Mouse (Mus musculus): ENCODE results near the gene Tnfaip8l2. TPM values are rescaled to one million over a fixed set of nuclear protein-coding genes. Genes with fewer than 3 reads are reported as not detected.

Gene Tnfaip8l2
- polyA plus RNA-seq (2016; fragmentation: Nextera tagmentation; extraction: Ambion mirVana): 1.5 and 2.0 TPM in 2 replicates

DNA sequence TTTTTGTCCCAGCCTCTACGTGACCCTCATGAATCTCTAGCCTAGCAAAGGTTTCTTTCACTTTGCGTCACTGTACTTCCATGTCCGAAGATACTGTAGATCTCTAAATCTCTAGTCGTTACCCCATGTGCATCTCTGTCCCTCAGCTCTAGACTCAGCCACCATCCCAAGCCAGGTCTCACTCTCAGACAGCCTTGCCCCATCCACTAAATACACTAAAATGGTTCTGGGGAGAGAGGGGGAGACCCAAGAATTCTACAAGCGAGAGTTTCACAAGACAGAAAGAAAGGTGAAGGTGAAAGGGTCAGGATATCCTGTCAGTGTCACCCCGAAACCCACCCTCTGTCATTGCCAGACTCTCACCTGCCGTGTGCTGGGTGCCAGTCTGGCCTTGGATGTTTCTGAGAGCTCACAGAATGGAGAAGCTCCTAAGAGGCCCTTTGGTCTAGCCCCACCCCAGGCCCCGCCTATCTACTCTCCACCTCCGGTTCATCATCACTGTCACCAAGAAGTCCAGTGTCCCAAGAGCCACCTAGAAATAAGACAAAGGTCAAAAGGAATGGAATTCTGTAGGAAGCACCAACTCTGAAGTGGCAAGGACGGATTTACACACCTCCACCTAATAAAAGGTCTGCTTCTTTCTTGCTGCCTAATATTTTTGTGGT, at the start of gene Tnfaip8l2:
Tnfaip8l2 (minus strand) TSS at position 409 of the 665 bp plus-strand sequence.
- H3K4me2 ChIP-seq: no peak within 1 kb of the TSS
- H3K9me3 ChIP-seq: no peaks in the 10 kb centered on the region
- no peak within 1 kb of the TSS for H3K4me3 ChIP-seq (replicated peaks)
- 82% methylated on average over 10 of the region's 10 CpGs for WGBS
- H3K27ac ChIP-seq: no peak within 1 kb of the TSS
- H3K27me3 ChIP-seq: no peaks in the 10 kb centered on the region
- H3K4me1 ChIP-seq: no peaks in the 10 kb centered on the region
- peaks cover 16% of the 10 kb centered on the region for H3K36me3 ChIP-seq (replicated peaks)
- no peak within 1 kb of the TSS for H3K9ac ChIP-seq
- peak; percentile 41; the same call in 1 of the 2 replicates for ATAC-seq (ENCODE audit: low FRiP score)

DNA sequence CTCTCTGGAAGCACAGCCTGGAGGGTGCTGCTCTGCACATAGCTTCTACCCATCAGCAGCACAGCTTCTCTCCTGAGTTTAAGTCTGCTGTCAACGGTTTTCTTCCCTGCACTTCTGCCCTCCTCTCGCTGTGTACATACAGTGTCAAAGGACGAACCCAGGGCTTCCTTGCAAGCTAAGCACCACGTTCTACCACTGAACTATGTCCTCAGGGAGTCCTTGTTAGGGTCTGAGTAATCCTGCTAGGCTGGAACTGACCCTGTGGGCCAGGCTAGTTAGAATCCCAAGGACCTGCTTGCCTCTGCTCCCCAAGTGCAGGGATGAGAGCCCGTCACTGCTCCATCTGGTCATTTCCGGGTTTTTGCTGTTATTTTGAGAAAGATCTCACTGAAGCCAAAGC, 44.7 kb upstream of the Tnfaip8l2 start:
- Histone ChIP-seq H3K9ac (no peak overlapping the region), H3K36me3 (replicated peaks) (peaks cover 65% of the 10 kb centered on the region), H3K27me3 (no peaks in the 10 kb centered on the region), H3K4me1 (no peaks in the 10 kb centered on the region), H3K9me3 (no peaks in the 10 kb centered on the region), H3K4me3 (replicated peaks) (no peak overlapping the region), H3K27ac (no peak overlapping the region), H3K4me2 (no peak overlapping the region)
- ATAC-seq (ENCODE audit: low FRiP score): no peak
- 89% methylated on average over 6 of the region's 6 CpGs for WGBS

DNA sequence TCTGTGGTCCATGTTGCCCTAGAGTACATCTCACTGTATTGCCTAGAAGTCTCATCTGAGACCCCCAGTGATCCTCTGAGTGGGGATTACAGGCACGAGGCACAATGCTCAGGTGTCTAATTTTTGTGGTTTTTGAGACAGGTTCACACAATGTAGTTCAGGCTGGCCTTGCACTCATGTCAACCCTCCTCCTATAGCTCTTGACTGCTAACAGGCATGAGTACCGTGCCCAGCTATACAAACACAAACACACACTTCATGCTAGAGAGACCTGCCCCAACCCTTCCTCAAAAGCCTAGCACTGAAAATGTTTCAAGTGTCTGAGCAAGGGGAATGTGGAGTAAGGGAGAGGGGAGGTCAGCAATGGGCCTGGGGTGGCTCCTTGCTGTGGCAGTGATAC, 43.9 kb upstream of the Tnfaip8l2 start:
- ATAC-seq (ENCODE audit: low FRiP score): no peak
- no peak overlapping the region for H3K4me2 ChIP-seq
- peaks cover 67% of the 10 kb centered on the region for H3K36me3 ChIP-seq (replicated peaks)
- no peak overlapping the region for H3K9ac ChIP-seq
- no peaks in the 10 kb centered on the region for H3K9me3 ChIP-seq
- H3K27me3 ChIP-seq: no peaks in the 10 kb centered on the region
- no peak overlapping the region for H3K4me3 ChIP-seq (replicated peaks)
- 88% methylated on average over 2 of the region's 2 CpGs for WGBS
- no peaks in the 10 kb centered on the region for H3K4me1 ChIP-seq
- H3K27ac ChIP-seq: no peak overlapping the region

DNA sequence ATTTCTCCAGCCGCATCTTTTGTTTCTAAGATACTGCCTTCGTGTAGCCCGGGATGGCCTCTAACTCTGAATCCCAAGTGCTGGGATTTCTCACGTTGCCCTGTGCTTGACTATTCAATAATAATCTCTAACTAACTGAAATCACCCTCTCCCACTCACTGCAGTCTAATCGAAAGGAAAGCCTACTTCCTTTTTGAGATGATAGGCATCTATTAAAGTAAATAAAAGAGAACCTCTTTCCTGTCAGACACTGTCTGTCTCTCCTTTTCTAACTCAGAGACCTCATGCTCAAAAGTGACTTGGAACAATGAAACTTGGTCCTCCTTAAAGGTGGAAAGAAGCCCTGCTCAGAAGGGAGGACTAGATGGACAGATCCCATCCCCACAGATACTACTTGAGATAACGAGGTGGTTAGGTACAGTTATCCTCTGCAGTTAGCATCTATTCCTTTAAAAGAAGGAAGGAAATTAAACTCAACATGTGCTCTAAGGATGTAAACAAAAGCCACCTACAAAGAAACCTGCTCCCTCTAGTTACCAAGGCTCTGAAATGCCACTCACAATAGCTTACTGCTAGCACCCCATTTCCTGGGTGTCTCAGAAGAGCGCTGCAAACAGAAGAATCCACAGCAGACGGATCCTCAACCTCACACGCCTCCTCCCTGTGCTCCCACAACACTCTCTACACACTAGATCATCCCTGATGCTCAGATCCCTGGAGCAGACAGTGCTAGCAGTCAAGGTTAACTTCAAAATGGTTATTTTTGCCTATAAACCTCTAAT, 42.8 kb upstream of the Tnfaip8l2 start:
- no peaks in the 10 kb centered on the region for H3K9me3 ChIP-seq
- 89% methylated on average over 9 of the region's 9 CpGs for WGBS
- no peak overlapping the region for H3K27ac ChIP-seq
- no peak overlapping the region for H3K9ac ChIP-seq
- H3K4me2 ChIP-seq: no peak overlapping the region
- H3K4me3 ChIP-seq (replicated peaks): no peak overlapping the region
- no peaks in the 10 kb centered on the region for H3K27me3 ChIP-seq
- no peaks in the 10 kb centered on the region for H3K4me1 ChIP-seq
- H3K36me3 ChIP-seq (replicated peaks): peaks cover 63% of the 10 kb centered on the region
- no peak for ATAC-seq (ENCODE audit: low FRiP score)

DNA sequence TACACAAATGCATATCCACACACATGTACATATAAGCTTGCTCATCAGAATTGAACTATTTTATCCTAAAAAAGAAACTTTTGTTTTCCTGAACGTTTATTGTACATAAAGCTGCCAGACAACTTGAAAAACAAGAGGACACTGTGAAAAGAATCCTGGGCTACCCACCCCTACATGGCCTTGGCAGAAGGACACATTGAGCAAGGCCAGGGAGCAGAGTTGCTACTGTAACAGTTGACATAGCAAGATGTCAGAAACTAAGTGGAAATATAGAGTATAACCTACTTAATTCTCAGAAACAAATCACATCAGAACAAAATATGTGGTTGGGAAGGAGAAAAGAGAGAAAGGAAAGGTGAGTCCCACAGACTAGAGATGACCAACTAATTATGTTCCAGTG, 39.7 kb upstream of the Tnfaip8l2 start:
- Histone ChIP-seq H3K4me3 (replicated peaks) (no peak overlapping the region), H3K36me3 (replicated peaks) (peaks cover 33% of the 10 kb centered on the region), H3K9me3 (no peaks in the 10 kb centered on the region), H3K4me1 (no peaks in the 10 kb centered on the region), H3K27ac (no peak overlapping the region), H3K9ac (no peak overlapping the region), H3K27me3 (no peaks in the 10 kb centered on the region), H3K4me2 (no peak overlapping the region)
- 55% methylated on average over 1 of the region's 1 CpGs for WGBS
- ATAC-seq (ENCODE audit: low FRiP score): no peak

DNA sequence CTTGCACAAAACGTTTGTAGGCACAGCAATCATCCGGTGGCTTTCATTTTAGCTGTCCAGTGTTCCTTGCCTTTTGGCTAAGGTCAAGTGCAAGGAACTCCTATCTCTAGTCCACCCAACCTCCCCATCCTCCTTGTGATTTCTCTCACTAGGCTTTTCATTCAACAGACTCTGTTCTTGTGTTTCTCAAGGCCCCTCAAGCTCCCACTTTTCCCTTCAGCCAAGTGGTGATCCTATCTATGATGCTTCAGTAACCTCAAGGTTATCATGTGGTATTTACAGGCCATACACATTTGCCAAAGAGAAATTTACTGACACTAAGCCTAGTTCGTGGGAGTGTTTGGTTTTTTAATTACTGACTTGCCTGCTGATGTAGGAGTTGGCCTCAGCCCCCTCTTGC, 37.7 kb upstream of the Tnfaip8l2 start:
- Histone ChIP-seq H3K9me3 (no peaks in the 10 kb centered on the region), H3K9ac (no peak overlapping the region), H3K27me3 (no peaks in the 10 kb centered on the region), H3K4me1 (no peaks in the 10 kb centered on the region), H3K36me3 (replicated peaks) (peaks cover 16% of the 10 kb centered on the region; the same call in 1 of the 2 replicates), H3K4me2 (no peak overlapping the region), H3K4me3 (replicated peaks) (no peak overlapping the region), H3K27ac (no peak overlapping the region)
- ATAC-seq (ENCODE audit: low FRiP score): no peak
- WGBS: 80% methylated on average over 3 of the region's 3 CpGs

DNA sequence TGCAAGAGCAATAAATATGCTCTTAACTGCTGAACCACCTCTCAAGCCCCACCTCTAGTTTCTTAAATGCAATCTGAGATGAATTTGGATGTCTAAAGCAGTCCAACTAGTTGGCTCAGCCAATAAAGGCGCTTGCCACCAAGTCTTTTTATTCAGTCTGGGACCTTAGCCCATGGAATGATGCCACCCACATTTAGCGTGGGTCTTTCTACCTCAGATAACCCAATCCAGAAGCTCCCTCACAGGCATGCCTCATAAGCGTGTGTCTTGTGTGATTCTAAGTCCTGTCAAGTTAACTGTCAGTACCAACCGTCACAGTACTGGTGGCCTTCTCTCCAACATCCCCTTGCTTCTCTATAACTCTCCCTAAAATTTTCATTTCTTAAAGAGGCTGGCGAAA, 36.8 kb upstream of the Tnfaip8l2 start:
- Histone ChIP-seq H3K9me3 (no peaks in the 10 kb centered on the region), H3K4me2 (no peak overlapping the region), H3K27ac (no peak overlapping the region), H3K4me1 (peaks cover 3% of the 10 kb centered on the region), H3K27me3 (peaks cover 5% of the 10 kb centered on the region), H3K36me3 (replicated peaks) (peaks cover 9% of the 10 kb centered on the region; the same call in 1 of the 2 replicates), H3K4me3 (replicated peaks) (no peak overlapping the region), H3K9ac (no peak overlapping the region)
- WGBS: 91% methylated on average over 5 of the region's 5 CpGs
- no peak for ATAC-seq (ENCODE audit: low FRiP score)

DNA sequence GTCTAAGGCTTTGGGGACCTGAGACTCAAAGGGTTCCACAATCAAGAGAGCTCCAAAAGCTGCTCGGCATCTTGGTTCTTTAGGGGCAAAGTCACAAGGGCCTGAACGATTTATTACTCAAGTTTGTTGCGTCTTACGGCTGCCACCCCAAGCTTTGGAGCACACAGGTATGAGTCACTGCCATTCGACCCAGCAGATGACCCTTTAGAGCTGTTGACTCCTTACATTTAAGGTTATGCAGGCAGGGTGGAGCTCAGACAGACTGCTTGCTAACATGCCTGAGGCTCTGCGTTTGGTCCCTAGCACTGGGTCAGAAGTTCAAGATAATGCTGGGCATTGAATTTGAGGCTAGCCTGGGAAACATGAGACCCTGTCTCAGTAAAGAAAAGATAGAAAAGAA, 35.4 kb upstream of the Tnfaip8l2 start:
- no peaks in the 10 kb centered on the region for H3K9me3 ChIP-seq
- H3K4me2 ChIP-seq: no peak overlapping the region
- peaks cover 19% of the 10 kb centered on the region for H3K27me3 ChIP-seq
- peaks cover 16% of the 10 kb centered on the region for H3K4me1 ChIP-seq
- no peak for ATAC-seq (ENCODE audit: low FRiP score)
- 82% methylated on average over 6 of the region's 6 CpGs for WGBS
- no peak overlapping the region for H3K4me3 ChIP-seq (replicated peaks)
- H3K9ac ChIP-seq: no peak overlapping the region
- H3K27ac ChIP-seq: no peak overlapping the region
- peaks cover 10% of the 10 kb centered on the region for H3K36me3 ChIP-seq (replicated peaks)

DNA sequence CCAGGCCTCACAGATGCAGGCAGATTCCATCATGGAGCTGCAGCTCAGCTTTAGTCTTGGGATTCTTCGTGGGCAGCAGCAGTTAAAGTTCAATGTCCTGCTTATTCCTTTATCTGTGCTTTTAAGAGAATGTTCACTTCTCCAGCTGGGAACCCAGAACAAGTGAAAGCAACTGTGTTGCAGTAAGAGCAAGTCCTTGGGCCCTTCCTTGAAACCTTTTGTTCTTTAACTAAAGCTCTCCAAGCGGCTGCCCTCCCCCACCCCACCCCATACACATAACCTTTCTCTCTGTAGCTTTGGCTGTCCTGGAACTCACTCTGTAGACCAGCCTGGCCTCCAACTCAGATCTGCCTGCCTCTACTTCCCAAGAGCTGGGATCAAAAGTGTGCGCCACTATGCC, 34.3 kb upstream of the Tnfaip8l2 start:
- H3K36me3 ChIP-seq (replicated peaks): peaks cover 21% of the 10 kb centered on the region
- H3K4me3 ChIP-seq (replicated peaks): no peak overlapping the region
- H3K9me3 ChIP-seq: no peaks in the 10 kb centered on the region
- no peak for ATAC-seq (ENCODE audit: low FRiP score)
- no peak overlapping the region for H3K27ac ChIP-seq
- WGBS: 53% methylated on average over 3 of the region's 3 CpGs
- no peak overlapping the region for H3K9ac ChIP-seq
- no peak overlapping the region for H3K4me2 ChIP-seq
- peaks cover 21% of the 10 kb centered on the region for H3K4me1 ChIP-seq
- peaks cover 30% of the 10 kb centered on the region for H3K27me3 ChIP-seq

DNA sequence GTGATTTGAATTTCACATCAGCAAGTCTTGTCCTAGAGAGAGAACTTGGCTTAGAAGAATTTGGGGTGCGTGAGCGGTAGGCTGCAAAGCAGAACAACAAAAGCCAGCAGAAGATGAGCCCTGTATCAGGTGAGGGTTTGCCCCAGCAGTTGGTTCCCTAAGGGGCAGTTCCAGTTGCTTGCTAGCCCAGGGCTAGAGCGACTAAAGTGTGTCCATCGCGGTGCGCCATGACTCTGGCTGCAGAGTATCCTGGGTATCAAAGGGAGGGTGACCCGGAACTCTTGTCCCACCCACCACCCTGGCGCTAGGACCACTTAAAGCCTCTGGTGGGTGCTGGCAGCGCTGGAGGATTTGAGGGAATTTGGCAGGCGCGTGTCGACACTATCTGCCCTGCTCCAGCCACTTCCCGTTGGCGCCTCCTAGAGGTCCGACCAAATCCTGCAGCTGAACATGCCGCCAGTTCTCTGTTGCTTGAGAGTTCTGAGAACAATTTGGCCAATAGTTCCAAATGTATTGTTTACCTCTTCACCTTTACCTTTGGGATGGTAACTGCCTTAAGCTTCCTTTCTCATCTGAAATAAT, 31.9 kb upstream of the Tnfaip8l2 start:
- peaks cover 42% of the 10 kb centered on the region for H3K36me3 ChIP-seq (replicated peaks)
- no peak overlapping the region for H3K9ac ChIP-seq
- WGBS: 1% methylated on average over 16 of the region's 16 CpGs
- H3K4me3 ChIP-seq (replicated peaks): peak overlapping the region; percentile 18
- peak; percentile 42 for ATAC-seq (ENCODE audit: low FRiP score)
- no peaks in the 10 kb centered on the region for H3K9me3 ChIP-seq
- peaks cover 21% of the 10 kb centered on the region for H3K4me1 ChIP-seq
- peaks cover 54% of the 10 kb centered on the region for H3K27me3 ChIP-seq
- H3K4me2 ChIP-seq: peak overlapping the region; percentile 40; the same call in 1 of the 2 replicates
- H3K27ac ChIP-seq: no peak overlapping the region

DNA sequence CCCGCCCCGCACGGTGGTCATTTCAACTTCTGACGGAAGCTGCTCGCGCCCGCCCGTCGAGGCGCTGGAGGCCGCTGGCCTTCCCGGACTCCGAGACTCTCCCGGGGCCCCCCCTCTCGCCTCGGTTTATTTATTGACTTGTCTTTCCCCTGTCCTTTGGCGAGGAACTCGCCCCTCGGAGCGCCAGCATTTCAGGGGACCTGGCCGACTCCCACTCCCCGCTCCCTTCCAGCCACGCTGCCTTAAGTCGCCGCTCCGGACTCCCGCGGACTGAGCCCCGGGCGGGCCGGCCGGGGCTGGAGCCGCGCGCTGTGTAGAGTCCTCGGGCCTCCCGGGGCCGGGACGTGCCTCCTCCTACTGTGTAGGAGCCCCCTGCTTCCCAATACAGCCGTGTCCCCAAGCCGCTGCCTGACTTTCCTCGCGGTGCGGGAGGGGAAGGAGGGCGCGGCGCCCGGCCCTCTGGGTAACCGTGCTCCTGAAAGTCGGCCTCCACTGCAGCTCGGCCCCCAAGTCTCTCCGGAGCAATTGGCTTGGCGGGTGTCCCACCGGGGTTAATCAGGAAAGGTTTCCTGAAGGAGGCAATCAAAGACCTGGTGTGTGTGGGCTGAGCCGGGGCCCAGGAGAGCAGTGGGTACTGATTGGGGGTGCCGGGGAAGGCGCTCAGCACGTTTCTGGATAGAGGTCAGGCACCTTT, 31.2 kb upstream of the Tnfaip8l2 start:
- Histone ChIP-seq H3K27ac (no peak overlapping the region), H3K4me2 (peak overlapping the region; percentile 40), H3K4me3 (replicated peaks) (peak overlapping the region; percentile 26), H3K27me3 (peaks cover 57% of the 10 kb centered on the region), H3K9ac (peak overlapping the region; percentile 45), H3K36me3 (replicated peaks) (peaks cover 49% of the 10 kb centered on the region), H3K9me3 (no peaks in the 10 kb centered on the region), H3K4me1 (peaks cover 21% of the 10 kb centered on the region)
- WGBS: 4% methylated on average over 58 of the region's 58 CpGs
- ATAC-seq (ENCODE audit: low FRiP score): peak; percentile 45
